Mouse (Mus musculus) heart, adult 9 months (tissue): ENCODE results near the gene 4930402F06Rik.
A peak's percentile ranks its signal among the peaks of the same experiment; 100 is the strongest.

Experiments
- DNase-seq, 2 experiments: peaks; one replicate each; pipeline ENCODE4 v3.0.0; 2022; ENCODE audit warnings: low spot score in 2 of 2

4930402F06Rik gene

GRCm38 (mm10) chr2:35342605-35343004 lies 54.4 kb downstream of the 4930402F06Rik start:
- DNase-seq = peak in 1 of 2 experiments; percentile 26

GRCm38 (mm10) chr2:35338707-35339106 lies 58.3 kb downstream of the 4930402F06Rik start:
- peak in 1 of 2 experiments; percentile 63 for DNase-seq

- no peak for DNase-seq
Observed at GRCm38 (mm10) chr2:35338036-35338435, 58.9 kb downstream of the 4930402F06Rik start.

GRCm38 (mm10) chr2:35337419-35337818 lies 59.6 kb downstream of the 4930402F06Rik start:
- DNase-seq = peak; percentile 44 to 51

- DNase-seq = peak; percentile 99 to 100
Observed at GRCm38 (mm10) chr2:35336388-35337280, 60.3 kb downstream of the 4930402F06Rik start, which contains the start of gene Stom. Gene Stom (minus strand): TSS chr2:35336976.

GRCm38 (mm10) chr2:35335620-35336019 lies 61.4 kb downstream of the 4930402F06Rik start:
- DNase-seq = no peak

GRCm38 (mm10) chr2:35333670-35334069 lies 63.3 kb downstream of the 4930402F06Rik start:
- no peak for DNase-seq

- DNase-seq = no peak
Observed at GRCm38 (mm10) chr2:35331205-35331604, 65.8 kb downstream of the 4930402F06Rik start.

GRCm38 (mm10) chr2:35329061-35329460 lies 67.9 kb downstream of the 4930402F06Rik start:
- DNase-seq = no peak

GRCm38 (mm10) chr2:35328064-35328792 lies 68.7 kb downstream of the 4930402F06Rik start:
- no peak for DNase-seq

- DNase-seq = no peak
Observed at GRCm38 (mm10) chr2:35327583-35327982, 69.4 kb downstream of the 4930402F06Rik start.

GRCm38 (mm10) chr2:35326931-35327330 lies 70.0 kb downstream of the 4930402F06Rik start:
- DNase-seq = no peak

GRCm38 (mm10) chr2:35325930-35326329 lies 71.0 kb downstream of the 4930402F06Rik start:
- no peak for DNase-seq
